Mouse (Mus musculus) spleen, adult 12 weeks (tissue): ENCODE measurements around the gene Pfkfb3.
A peak's percentile ranks its signal among the peaks of the same experiment; 100 is the strongest.

Source experiments
- DNase-seq: peaks from one replicate; pipeline ENCODE4 v3.0.0; 2022; ENCODE audit warnings: low spot score

Pfkfb3 gene

DNA sequence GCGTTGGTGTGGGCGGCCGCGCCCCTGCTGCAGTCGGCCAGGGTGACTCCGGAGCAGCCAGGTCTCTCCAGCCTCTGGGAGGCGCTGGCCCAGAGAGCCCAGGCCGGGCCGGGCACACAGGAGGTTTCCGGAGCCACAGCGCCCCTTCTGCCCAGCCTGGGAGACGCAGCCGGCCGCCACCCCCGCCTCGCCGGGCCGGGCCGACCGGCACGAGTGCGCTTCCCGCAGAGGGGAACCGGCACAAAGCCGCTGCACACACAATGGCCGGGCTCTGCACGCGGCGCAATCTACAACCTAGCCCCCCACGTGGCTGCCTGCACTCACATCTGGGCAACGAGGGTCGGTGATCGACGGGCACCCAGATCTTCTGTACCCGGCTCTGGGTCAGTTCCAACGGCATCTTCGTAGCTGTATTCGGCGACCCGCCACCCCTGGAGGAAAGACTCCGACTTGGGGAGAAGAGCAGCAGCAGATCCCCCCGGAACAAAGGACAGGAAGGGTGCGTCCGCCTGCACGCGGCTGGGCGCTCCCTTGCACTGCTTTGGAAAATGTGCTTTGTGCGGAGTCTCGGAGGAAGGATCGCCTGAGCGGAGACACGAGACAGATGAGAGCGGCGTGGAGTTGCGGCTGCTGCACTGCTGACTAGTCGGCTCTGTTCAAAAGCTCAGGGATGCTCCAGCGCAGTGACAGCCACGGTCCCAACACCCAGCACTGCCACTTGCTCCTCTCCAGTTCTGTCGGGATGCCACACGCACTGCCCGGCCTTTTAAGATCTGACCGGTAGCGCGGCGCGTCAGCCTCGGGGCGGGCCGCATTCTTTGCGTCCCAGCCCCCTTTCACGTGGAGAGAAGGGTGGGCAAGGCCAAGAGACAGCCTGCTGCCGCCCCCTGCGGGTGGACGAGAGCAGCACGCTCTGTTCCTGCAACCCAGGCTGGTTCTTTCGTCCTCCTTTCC is 52.3 kb downstream of the Pfkfb3 start:
- peak; percentile 75 for DNase-seq

DNA sequence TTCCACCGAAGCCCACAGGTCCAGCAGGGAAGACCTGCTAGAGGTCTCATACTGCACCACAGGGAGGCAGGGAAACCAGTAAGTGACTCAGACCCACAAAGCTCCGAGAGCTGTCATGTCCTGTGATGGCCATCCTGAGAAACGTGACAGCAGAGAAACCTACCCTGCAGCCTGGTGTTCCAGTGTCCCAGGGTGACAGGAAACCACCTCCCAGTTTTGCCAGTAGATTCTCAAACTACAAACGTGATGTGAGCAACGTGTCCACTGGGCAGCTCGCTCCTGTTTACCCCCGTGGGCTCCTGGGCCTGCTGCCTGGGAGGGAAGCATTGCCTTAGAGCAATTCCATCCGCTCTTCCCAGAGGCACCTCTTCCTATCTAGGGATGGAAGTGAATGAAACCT is 53.2 kb downstream of the Pfkfb3 start:
- DNase-seq = no peak

DNA sequence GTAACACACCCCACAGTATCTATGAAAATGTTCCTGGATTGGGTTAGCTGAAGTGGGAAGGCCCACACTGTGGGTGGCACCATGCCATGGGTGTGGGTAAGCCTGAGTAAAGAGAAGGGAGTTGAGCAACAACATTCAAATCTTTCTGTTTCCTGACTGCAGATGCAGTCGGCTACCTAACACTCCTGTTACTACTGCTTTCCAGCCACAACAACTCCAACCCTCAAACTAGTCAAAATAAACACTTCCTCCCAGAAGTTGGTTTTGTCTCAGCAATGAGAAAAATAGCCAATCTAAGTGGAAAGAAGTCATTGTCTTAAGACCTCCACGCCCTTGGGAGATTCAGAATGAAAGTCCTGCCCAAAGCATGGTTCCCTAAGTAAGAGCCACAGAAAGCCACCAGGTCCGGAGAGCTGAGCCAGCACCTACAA is 57.3 kb downstream of the Pfkfb3 start:
- no peak for DNase-seq

DNA sequence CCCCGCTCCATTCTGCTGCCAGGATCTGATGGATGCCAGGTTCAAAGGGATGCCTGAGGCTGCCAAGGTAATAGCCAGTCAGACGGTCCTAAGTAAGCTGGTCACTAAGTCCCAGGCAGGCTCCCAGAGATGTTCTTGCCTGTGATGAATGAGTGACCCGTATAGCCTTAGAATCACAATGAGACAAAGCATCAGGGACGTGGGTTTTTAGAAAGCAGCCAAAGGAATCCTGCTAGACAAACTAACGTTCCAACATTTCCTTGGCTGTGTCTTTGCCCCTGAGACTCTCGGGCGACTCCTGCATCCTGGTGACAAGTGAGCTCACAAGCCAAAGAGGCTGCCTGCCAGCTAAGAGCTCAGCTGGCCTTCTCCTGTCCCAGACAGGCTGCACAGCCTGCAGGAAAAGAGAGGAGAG is 59.0 kb downstream of the Pfkfb3 start:
- DNase-seq = no peak

DNA sequence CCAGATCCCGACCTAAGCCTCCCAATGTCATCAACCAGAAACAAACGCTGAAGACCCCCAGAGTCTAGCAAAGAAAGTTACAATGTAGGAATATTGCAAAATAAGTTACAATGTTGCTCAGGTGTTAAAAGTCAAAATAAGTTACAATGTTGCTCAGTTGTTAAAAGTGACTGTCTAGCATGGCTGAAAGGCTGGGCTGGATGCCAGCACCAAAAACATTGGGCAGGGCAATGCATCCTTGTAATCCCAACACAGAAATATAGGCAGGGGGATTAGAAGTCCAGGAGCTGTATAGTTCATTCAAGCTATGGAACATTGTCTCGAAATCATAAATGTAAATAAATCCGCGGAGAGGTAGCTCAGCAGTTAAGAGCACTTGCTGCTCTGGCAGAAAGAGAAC is 61.0 kb downstream of the Pfkfb3 start:
- DNase-seq = no peak

DNA sequence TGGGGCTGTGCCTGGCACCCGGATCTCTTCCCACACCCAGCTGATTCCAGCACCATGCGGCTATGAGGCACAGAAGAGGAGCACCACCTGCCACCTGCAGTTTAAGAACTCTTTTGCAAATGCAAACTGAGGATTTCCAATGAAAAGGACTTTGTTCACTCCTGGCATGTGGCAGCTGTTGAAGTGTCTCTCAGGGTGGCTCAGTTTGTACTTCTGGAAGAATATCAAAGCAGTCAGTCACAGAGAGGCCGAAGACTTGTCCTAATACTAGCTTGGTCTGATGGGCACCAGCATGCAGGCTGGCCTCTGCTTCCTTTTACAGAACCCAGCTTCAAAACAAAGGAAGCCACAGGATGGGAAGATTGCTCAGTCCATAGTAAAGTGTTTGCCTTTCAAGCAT is 62.4 kb downstream of the Pfkfb3 start:
- no peak for DNase-seq

DNA sequence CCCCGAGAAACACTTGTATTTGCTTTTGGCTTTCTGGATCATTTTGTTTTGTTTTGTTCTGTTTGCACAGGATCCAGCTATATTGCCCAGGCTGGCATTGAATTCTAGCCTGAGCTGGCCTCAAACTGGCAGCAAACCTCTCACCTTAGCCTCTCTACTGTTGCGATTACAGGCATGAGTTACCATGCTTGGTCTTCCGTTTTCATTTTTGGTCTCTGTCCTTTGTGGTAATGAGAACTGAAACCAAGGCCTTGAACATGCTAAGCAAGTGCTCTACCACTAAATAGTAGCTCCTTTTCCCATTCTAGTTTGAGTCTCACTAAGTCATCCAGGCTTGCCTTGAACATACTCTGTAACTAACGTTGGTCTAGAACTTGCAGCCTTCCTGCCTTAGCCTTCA is 63.3 kb downstream of the Pfkfb3 start:
- DNase-seq = no peak

DNA sequence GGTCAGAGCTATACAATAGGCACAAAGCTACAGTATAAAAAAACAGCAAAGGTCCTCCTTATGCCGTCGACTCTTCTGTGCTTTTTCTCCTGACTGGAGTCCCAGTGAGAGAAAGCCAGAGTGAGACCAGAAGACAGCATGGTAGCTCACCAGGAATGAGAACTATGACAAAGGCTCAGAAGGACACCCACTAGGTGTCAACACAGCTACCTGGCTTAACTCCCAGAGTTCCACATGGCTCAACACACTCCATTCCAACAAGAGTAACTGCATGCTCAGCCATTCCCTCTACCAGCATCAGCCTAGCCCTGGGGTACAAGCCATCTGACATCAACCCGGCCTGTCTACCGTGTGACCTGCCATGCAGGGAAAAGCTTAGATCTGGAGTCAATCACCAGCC is 70.7 kb downstream of the Pfkfb3 start:
- DNase-seq = no peak

DNA sequence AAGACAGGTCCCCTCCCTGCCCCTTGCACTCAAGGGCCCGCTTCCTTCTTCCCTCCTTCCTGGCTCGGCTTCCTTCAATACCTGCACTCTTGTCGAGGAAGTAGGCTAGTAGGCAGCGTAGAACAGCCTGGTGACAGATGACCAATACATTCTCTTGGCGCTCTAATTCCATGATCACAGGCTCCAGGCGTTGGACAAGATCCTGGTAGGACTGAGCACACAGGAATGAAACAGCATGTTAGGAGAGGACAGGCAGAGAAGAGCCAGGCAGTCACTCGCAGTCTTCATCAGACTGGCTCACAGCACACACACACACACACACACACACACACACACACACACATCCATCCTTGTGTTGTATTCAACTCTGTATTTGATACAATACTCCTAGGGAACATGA is 71.5 kb downstream of the Pfkfb3 start:
- DNase-seq = no peak

DNA sequence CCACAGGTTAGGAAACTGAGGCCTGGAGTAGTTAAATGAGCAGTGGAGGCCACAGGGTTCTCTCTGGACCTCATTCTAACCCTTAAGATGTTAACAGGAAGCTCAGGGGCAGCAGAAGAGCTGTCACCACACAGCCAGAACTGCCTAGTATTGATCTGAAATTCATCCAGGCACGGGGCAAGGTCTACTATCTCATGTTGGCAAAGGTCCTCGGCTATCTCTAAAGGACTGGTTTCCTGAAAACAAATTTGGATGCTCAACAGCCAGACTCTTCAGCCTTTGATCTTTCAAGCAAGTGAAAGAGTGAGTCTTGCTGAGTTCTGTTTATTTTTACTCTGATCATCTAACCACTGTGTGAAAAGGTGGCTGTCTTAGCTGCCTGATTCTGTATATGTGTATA is 74.9 kb downstream of the Pfkfb3 start:
- no peak for DNase-seq

DNA sequence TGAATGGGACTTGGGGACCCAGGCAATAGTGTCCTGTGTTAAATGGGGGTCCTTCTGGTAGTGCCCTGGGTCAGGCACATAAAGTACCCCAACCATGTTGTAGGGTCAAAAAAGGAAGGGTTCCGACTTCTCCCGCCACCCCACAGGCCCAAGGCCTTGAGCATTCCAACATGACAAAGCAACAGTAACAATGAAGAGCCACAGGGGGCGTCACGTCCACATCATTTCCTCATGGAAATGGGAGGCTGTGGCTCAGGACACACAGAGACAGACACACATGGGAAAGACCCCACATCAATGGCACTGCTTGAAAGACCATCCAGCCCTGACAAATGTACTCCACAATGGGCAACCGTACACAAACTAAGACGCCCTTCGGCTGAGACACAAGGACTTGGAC is 78.6 kb downstream of the Pfkfb3 start:
- DNase-seq = no peak

DNA sequence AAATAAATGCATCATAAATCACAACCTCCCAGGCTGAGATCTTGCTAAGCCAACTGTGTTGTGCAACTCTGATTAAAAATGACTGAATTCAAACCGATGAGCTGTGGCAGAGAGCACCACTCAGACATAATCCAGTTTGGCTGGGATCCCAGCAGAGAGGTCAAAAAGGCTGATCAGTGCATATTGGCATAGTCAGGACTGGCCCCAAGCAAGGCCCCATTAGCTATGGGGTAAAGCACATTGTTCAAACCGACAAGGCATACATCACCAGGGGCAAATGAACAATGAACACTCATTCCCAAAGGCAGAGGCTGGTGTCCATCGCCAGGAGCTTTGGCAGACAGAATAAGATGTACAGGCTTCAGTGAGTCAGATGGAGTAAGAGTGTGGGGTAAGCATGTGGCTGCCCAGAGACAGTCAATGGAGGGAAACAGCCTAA is 89.2 kb downstream of the Pfkfb3 start:
- DNase-seq = no peak

DNA sequence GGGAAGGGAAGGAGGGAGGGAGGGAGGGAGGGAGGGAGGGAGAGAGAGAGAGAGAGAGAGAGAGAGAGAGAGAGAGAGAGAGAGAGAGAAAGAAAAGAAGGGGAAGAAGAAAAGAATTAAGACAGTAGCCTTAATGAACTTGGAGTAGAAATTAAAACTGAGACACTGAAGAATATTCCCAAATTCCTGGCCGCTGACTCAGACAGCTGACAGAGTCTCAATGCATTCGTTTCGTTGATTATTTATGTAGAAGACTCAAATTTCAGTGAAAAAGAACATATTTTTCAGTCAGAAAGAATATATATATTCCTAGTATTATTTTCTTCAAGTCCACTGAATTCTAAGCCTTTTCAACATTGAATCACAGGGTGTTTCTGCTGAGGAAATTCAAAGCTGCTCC is 92.9 kb downstream of the Pfkfb3 start:
- DNase-seq = no peak

DNA sequence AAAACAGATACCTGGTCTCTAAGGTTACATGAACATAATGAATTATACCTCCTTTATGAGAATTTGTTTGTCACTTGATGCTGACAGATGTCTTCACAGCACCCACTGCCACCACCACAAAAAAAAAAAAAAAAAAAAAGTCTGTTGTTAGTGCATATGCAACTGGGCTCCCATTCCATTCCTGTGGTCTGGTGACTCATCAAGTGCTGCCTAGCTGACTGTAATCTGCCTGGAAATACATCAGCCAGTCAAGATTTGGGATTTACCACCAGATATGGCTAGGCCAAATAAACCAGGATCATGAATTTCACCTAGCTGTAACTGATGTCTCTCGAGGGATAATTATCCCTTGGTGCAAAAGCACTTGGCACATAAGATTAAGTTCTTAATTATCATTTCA is 95.4 kb downstream of the Pfkfb3 start:
- DNase-seq = no peak

DNA sequence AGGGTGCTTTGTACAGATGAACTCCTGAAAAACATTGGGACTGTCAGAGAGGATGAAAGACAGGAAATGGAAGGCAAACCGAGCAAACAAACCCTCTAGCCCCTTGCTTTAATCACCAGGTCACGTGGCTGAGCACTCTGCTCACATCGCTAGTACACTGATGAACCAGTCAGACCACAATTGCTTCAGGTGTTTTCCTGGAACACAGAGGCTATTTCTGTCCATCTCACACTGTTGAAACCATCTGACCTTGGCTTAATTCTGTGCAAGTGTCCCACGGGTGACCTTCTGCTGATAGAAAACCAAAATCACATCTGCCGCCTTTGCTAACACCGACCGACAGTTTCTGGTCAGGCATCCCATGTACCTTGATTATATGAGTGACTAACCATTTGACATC is 96.0 kb downstream of the Pfkfb3 start:
- DNase-seq = no peak

DNA sequence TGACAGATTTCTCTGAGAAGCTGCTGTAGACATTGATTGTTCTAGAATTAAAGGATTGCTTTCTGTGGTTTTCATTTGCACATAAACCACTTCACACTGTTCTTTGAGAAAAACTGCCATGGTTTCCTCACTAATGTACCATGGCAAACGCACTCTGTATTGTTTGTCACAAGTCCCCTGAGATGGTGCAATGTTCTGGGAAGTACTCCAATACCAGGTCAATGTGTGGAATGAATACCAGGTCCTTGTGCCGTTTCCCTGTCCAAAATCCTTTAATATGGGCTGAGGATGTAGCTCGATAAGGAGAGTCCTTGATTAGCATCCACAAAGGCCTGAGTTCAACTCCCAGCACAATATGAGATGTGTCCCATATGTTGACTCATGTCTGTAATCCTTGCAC is 105.2 kb downstream of the Pfkfb3 start:
- DNase-seq = no peak

DNA sequence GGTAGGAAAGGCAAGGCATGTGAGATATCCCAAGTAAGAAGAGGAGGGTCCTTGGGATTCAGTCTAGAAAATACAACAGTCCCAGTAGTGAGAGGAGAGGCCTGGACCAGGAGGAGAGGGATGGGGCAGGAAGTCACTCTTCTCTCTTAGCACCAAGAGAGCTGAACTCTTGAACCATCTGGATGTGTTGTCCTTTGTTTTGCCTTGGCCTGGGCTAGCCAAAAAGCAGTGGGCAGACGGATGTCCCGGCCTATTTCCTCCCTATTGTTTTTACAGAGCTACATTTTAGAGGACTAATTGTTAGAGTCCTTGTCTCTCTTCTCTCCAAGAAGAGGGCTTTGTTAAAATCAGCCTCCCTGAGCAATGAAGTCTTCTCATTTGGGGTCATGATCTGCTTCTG is 106.0 kb downstream of the Pfkfb3 start:
- no peak for DNase-seq

DNA sequence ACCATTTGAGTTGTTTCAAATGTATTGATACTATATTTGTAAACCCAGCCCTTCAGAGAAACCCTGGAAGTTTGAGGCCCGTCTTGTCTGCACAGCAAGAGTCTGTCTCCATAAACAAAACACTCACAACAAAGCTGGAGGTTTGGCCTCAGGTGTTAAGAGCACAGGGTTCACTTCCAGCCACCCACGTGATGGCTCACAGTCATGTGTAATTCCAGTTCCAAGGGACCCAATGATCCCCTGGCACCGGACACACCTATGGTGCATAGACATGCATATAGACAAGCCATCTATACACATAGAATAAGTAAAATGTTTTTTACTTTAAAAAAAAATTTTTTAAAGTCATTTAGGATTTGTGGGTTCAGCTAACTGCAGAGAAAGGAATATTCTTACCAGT is 108.2 kb downstream of the Pfkfb3 start:
- DNase-seq = no peak

DNA sequence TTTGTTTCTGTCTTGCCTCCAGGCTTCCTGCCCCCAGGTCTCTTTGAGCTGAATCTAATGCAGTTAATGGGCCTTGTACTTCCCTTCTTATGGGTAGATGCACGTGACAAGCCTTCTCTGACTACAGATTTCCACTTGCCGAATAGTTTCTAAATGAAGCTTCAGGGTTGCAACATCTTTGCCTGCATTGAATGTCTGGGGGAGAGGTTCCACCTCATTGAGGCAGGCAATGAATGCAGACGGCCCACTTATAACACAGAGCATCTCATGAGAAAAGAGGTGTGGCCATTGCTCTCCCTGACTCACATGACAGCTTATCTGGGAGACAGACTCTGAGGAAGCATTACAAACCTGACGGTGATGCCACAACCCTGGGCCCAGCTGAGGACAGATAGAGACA is 112.0 kb downstream of the Pfkfb3 start:
- no peak for DNase-seq

DNA sequence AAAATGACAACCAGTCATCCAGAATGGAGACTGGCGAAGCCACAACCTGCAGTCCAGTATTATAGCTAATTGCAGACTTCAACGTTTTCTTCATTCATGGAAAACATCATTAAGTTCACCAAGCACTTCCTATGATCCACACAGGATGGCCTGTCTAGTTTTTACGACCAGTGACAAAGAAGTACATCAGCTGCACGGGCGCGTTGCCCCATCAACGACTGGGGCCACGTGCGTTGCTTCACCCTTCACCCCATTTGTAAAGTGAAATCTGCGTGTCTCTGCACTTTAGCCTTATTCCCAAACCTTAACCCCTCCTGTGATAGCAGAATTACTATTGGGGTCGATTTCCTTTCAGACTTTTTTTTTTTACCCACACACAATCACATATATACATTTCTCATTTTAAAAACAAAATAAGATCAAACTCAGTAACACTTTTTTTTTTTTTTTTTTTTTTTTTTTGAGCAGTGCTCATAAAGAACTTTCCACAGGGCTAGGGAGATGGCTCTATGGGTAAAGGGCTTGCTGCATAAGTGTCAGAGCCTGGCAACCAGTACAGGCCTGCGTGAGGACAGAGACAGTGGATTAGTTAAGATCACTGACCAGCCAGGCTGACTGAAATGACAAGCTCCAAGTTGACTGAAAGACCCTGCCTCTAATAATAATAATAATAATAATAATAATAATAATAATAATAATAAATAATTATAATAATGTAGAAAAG is 115.5 kb downstream of the Pfkfb3 start:
- no peak for DNase-seq

DNA sequence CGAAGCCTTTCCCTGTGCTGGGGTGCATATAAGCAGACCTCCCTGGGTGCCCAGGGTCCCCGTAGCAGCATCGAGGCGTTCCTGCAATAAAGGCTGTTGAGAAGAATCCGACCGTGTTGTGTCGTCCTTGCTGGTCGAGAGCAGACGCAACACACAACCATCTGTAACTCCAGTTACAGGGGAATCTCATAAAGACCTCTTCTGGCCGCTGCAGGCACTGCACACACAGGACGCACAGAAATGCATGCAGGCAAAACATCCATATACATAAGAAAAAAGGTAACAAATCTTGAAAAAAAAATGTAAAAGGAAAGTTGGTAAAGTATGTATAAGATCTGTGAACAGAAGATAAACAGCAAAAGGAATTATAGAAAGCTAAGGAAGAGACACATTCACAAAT is 117.5 kb downstream of the Pfkfb3 start:
- no peak for DNase-seq

DNA sequence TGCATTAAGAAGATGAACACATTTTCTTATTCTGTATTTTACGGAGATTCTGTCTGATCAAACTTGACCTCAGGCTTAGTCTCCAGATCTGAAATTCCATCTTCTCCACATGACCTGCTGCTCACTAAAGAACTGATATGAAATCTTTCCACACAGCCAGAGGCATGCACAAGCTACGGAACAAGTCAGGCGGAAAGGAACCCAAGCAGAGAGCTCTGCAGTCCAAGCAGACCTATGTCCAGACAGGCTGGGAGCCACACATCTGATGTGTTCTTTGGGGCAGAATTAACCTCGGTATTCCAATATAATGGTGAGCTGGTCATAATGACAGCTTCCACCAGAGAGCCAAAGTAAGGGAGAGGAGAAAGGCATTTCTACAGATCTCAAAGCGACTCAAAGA is 120.5 kb downstream of the Pfkfb3 start:
- no peak for DNase-seq

DNA sequence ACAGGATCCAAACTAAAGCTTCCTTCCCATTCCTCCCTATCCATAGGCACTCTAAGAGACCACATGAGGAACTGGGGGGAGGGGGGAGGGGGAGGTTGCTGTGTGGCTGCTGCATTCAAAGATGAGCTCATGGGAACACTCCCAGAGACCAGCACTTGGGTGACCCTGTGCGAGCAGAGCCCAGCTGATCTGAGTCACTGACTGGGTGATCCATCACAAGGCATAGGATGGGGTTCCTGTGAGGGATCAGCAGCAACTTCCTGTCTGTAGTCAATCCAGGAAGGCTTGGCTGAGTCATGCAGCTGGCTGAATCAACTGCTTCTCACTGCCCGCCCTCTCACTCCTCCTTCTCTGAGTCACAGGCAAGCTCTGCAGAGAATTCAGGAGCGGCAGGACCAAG is 124.3 kb downstream of the Pfkfb3 start:
- no peak for DNase-seq
